Mouse (Mus musculus) cerebellum, adult (tissue): ENCODE measurements at regions not wholly inside any gene's neighbourhood (a gene's known extent, or its start where the extent isn't known, plus 50 kb on each side); places are given as distances from the start of the nearest gene placed in this dataset.
"Not testable (repeated sequence)": the region's sequence is repeated elsewhere in the genome, so short reads cannot be mapped to it uniquely, and the experiment has no call there.

Experiments
- ATAC-seq: cut with Nextera tagmentation; 2 replicates; pipeline ENCODE4 v1.9.2; 2017; ENCODE audit warnings: mild to moderate bottlenecking, moderate library complexity, mixed read lengths; ENCODE audit not compliant: insufficient number of reproducible peaks, low FRiP score, low TSS enrichment

- ATAC-seq = no peak
Measured at GRCm38 (mm10) chr4:51868250-51868649, 570.8 kb upstream of the Smc2 start.

DNA sequence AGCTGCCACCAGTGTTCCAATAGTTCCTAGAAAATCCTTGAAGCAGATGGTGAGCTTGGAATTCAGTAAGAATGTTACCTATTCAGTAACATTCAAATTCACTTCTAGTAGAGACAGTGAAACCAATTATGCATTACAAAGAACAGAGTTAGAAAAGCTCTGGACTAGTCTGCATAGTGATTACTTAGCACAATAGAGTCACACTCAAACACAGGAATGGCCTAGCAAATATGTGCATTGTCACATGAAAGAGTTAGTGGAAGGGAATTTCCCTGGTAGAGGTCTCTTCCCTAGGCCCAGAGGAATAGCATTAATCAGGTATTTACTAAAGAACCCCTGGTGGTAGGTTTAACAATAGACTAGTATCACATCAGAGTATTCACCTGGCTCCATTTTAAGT, 570.3 kb upstream of the Smc2 start:
- ATAC-seq = not testable (repeated sequence)

GRCm38 (mm10) chr4:51885460-51885859, 553.6 kb upstream of the Smc2 start:
- no peak for ATAC-seq

DNA sequence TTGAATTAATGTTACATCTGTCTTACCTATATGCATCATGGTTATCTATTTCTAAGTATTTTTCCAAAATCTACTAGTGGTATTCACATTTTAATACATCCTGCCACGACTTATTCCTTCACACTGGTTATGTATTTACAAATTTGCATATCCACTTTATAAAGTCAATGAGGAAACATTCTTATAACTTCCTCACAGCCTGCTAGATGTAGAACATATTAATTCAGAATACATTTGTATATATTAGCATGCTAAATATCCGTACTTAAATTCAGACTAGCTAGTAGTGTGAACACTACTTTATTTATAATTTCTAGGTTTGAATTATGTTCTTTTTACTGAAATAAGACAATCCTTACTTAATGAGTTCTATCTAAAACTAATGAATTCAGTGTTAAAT, 549.8 kb upstream of the Smc2 start:
- ATAC-seq = no peak

GRCm38 (mm10) chr4:51928245-51928644, 510.8 kb upstream of the Smc2 start:
- ATAC-seq = no peak

DNA sequence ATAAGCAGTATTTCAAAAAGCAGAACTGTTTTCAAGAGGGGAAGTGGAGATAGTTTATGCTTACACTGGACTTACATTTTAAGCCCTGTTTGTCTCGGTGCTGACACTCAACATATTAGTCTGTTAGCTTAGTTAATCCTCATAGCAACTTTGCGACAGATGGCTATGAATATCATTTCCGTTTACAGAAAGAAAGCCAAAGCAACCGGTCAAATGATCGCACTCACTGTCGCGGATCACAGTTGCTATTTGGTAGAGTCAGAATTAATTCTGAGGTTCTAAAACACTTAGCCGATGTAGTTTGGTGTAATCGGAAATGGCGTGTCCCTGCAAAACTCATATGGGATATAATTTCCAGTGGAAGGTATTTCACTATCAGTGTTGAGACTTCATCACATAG, 469.3 kb upstream of the Smc2 start:
- no peak for ATAC-seq

GRCm38 (mm10) chr4:51978962-51979361, 460.1 kb upstream of the Smc2 start:
- no peak for ATAC-seq

- ATAC-seq = no peak
Measured at GRCm38 (mm10) chr4:51992482-51992881, 446.6 kb upstream of the Smc2 start.

GRCm38 (mm10) chr4:52036765-52037353, 402.2 kb upstream of the Smc2 start:
- no peak for ATAC-seq

GRCm38 (mm10) chr4:52043404-52043803, 395.6 kb upstream of the Smc2 start:
- no peak for ATAC-seq

- no peak for ATAC-seq
Measured at GRCm38 (mm10) chr4:52050948-52051347, 388.1 kb upstream of the Smc2 start.

DNA sequence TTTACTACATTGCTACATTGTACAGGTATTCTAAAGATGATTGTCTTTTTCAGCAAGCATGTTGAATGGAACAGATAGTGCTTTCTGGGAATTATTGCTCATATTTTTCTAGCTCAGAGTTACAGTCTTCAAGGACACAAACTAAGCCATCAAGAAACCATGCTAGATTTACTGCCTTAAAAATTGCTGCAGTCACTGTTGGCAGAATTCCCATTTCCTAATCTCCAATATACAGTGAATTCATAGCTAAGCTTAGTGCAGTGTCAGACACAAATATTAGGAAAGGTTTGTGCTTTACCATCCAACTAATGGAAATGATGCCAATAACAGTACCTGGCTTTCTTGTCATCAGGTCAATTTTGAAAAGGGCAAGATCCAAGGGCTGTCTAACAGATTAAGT, 383.0 kb upstream of the Smc2 start:
- no peak for ATAC-seq

DNA sequence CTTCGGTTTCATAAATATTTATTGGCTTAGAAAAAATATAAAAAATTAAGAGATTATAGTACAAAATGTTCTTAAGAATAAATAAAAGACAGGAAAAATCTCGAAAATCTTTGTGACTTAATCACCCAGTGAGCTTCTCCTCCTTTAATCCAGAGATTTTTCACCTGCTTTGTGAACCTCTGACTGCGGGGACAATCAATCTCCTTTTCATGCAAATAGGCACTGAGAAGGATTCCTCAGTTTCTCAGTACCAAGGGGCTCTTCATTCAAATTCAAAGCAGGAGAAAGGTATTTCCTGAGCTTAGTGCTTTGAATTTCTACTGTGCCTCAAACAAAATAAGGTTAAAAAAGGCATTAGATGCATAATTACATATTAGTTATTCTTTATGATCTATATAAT, 379.0 kb upstream of the Smc2 start:
- no peak for ATAC-seq

DNA sequence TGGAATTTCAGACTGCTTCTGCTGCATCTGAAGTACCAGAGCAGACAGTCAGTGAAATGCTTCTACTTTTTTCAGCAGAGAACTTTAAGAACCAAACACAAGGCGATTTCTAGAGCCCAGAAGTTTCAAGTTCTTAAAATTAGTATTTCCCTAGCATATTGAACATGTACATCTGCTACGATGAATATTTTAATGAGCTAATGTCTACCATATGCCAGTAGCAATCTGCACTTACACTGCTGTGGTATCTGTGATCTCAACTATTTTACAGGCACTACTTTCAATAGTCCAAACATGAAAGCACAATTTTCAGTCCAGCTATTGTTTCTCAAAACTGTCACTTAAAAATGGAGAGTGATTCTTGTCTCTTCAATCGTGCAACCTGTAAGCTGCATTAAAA, 339.9 kb upstream of the Smc2 start:
- no peak for ATAC-seq

GRCm38 (mm10) chr4:52105887-52106286, 333.2 kb upstream of the Smc2 start:
- no peak for ATAC-seq

DNA sequence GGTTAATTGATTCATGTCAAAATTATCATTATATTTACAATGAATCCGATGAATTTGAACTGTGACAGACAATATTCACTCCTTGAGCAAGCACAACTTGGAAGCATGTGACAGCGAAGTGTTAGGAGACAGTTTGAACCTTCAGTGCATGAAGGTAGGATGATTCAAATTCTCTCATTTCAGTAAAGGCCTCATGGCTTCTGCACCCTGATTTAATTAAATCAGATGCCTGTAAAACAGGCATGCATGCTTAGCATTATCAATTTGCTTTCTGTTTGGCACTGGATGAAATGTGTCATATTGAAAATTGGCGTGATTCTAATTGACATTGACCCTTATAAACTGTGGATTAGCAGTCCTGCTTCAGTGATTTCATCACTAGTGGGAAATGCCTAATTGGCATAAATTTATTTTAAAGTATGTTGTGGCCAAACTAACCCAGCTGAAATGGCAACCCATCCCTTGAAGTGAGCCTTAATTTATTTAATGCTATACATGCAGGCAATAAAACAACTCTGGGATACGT, 321.2 kb upstream of the Smc2 start:
- ATAC-seq = no peak

DNA sequence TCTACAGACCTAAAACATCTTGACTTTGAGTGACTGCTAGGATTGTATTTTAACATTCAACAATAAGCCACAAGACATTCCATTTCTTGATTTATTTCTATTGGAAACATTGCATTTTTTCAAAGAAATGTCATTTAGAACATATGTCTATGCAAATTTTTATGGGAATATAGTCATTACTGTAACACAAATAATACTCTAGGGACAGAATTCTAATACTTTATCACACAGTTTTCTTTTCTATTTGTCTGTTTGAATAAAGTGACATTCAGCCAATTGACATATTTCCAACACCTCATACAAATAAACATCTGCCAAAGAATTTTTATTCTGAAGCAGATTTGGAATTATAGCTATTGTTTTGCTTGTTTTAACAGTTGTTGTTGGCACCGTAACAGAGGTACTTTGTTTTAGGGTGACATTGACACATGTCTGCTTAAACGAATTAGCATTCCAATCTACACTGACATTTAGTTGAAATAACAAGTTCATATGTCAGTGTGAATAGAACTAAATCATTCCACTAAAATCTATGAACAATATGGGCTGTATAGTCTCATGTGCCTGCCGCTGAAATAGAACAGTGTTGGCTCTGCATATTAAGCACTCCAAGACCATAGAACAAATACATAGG, 320.5 kb upstream of the Smc2 start:
- no peak for ATAC-seq

DNA sequence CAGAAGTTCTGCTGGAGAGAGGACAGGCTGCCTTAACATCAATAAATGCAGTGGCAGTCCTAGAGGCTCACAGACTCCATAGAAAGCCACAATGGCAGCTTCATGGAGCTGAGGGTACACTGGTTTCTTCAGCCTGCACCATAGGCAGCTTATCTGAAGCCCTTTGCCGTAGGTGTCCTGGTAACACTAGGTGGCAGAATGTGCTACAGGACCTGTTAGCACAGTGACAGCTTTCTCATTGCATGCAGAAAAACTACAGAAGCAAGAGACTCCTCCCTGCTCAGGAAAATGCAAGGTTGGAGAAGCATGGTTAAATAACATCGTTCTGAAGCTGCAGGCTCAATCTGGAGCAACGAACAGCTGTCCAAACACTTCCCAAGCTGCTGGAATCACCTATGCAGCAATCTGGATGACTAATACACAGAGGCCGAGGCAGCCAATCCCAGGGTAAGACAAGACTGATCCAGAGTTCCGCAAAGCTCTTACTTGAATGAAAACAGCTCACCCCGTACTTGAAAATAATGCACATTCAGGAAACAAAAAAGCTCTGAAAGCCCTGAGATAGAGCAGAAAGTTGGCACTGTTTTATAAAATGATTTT, 286.4 kb upstream of the Smc2 start:
- 0 out of 2 replicates have a peak, but pooled peaks have one; percentile 56 for ATAC-seq

- no peak for ATAC-seq
Measured at GRCm38 (mm10) chr4:52176240-52176639, 262.8 kb upstream of the Smc2 start.

GRCm38 (mm10) chr4:52197777-52198176, 241.3 kb upstream of the Smc2 start:
- ATAC-seq = no peak

DNA sequence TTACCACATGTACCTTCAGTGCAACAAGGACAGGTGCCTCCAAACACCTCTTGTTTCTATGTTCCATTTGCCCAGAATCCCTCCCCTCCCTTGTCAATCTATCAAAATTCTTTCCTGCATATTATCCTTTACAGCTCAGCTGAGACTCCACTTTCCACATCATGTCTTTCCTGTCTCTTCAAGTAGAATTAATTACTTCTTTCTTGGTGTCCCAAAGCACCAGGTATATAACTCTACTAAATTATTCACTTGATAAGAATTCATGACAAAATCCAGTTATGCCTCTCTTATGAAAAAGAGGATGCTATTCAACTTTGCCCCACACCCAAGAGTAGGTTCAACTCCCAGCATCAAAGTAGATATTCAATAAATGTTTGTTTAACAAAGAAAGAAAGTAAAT, 228.4 kb upstream of the Smc2 start:
- ATAC-seq = no peak

- peak; percentile 56; the same call in 1 of the 2 replicates for ATAC-seq
Measured at GRCm38 (mm10) chr4:52211022-52211421, 228.0 kb upstream of the Smc2 start.
